Comparison of ENCODE assay signal across 8 mouse cellular contexts in genomic region chr9:83146446-83147188, GRCm38 (mm10). TPM values are rescaled to one million over a fixed set of nuclear protein-coding genes. Genes with fewer than 3 reads are reported as not detected.
DNase-seq lines count a peak whose midpoint lies in the region; ATAC-seq and TF ChIP-seq lines count a peak whose summit lies in the region.

TSS of gene Hmgn3 (minus strand) at chr9:83146685.

- H3K4me1 ChIP-seq in ES-Bruce4 (ENCODE audit: control insufficient read depth, insufficient read depth, low read length) = no peaks in the 10 kb centered on the region
- H3K4me1 ChIP-seq in liver, embryonic 16.5 days (ENCODE audit: control insufficient read depth, low read depth, low read length) = no peaks in the 10 kb centered on the region
- peaks cover 11% of the 10 kb centered on the region for H3K4me1 ChIP-seq in neural tube, embryonic 13.5 days (replicated peaks)
- peaks cover 4% of the 10 kb centered on the region; the same call in 1 of the 2 replicates for H3K4me1 ChIP-seq in stomach, postnatal 0 days (replicated peaks; ENCODE audit: control insufficient read depth, insufficient read depth)

- H3K4me3 ChIP-seq in ES-Bruce4 (ENCODE audit: low read depth, low read length) = peak within 1 kb of the TSS; percentile 42
- H3K4me3 ChIP-seq in liver, embryonic 16.5 days (ENCODE audit: low read depth, low read length) = peak within 1 kb of the TSS; percentile 39
- H3K4me3 ChIP-seq in neural tube, embryonic 13.5 days = peak within 1 kb of the TSS; percentile 64
- peak within 1 kb of the TSS; percentile 67 for H3K4me3 ChIP-seq in stomach, postnatal 0 days (ENCODE audit: low read depth, low read length)

- H3K9me3 ChIP-seq in ES-Bruce4 (replicated peaks; ENCODE audit: control insufficient read depth, insufficient read depth, low read length, poor library complexity, severe bottlenecking) = no peaks in the 10 kb centered on the region
- no peaks in the 10 kb centered on the region for H3K9me3 ChIP-seq in liver, embryonic 16.5 days (replicated peaks; ENCODE audit: control insufficient read depth, low read length)
- H3K9me3 ChIP-seq in neural tube, embryonic 13.5 days = no peaks in the 10 kb centered on the region
- no peaks in the 10 kb centered on the region for H3K9me3 ChIP-seq in stomach, postnatal 0 days (ENCODE audit: control insufficient read depth, low read length)

- no peaks in the 10 kb centered on the region for H3K36me3 ChIP-seq in ES-Bruce4 (ENCODE audit: control insufficient read depth, insufficient read depth, low read length, poor library complexity, severe bottlenecking)
- no peaks in the 10 kb centered on the region for H3K36me3 ChIP-seq in liver, embryonic 16.5 days (ENCODE audit: control insufficient read depth, insufficient read depth)
- no peaks in the 10 kb centered on the region for H3K36me3 ChIP-seq in neural tube, embryonic 13.5 days
- no peaks in the 10 kb centered on the region for H3K36me3 ChIP-seq in stomach, postnatal 0 days (ENCODE audit: control insufficient read depth, insufficient read depth, low read length)

- peak; percentile 90 to 93 for DNase-seq in cerebellum, adult 18-20 months
- peak; percentile 90 for DNase-seq in forelimb bud, embryonic 11.5 days (ENCODE audit: low read depth, low spot score)
- DNase-seq in heart, postnatal 36 days = peak; percentile 82 to 84
- DNase-seq in layer of hippocampus, adult 11-12 months (ENCODE audit: low spot score) = peak; percentile 94
- DNase-seq in stomach, postnatal 0 days (ENCODE audit: low spot score) = peak; percentile 84

- no peak within 1 kb of the TSS for H3K27ac ChIP-seq in ES-Bruce4 (ENCODE audit: insufficient read depth, low read length)
- H3K27ac ChIP-seq in liver, embryonic 16.5 days (ENCODE audit: low read length) = no peak within 1 kb of the TSS
- H3K27ac ChIP-seq in neural tube, embryonic 13.5 days (replicated peaks) = peak within 1 kb of the TSS; percentile 70
- peak within 1 kb of the TSS; percentile 81 for H3K27ac ChIP-seq in stomach, postnatal 0 days (replicated peaks)

- peaks cover 6% of the 10 kb centered on the region; the same call in 1 of the 2 replicates for H3K27me3 ChIP-seq in ES-Bruce4 (ENCODE audit: control insufficient read depth, insufficient read depth, low read length, poor library complexity, severe bottlenecking)
- peaks cover 3% of the 10 kb centered on the region; the same call in 1 of the 2 replicates for H3K27me3 ChIP-seq in liver, embryonic 16.5 days (ENCODE audit: control insufficient read depth, insufficient read depth, low read depth, low read length)
- no peaks in the 10 kb centered on the region for H3K27me3 ChIP-seq in neural tube, embryonic 13.5 days
- H3K27me3 ChIP-seq in stomach, postnatal 0 days (ENCODE audit: control insufficient read depth, insufficient read depth, low read length) = no peaks in the 10 kb centered on the region

- intact Hi-C loops in heart, postnatal 36 days (cut with DNase I) = loop anchor here (2.0 kb wide), 1 partner anchor 172 kb away; the partner anchor contains the start of gene Phip

- ATAC-seq in liver, embryonic 16.5 days (ENCODE audit: low read depth) = peak; percentile 61; the same call in 1 of the 2 replicates
- peak; percentile 99 for ATAC-seq in neural tube, embryonic 13.5 days (ENCODE audit: low read depth)
- ATAC-seq in stomach, postnatal 0 days (ENCODE audit: low FRiP score, low TSS enrichment) = peak; percentile 95

- no peak for TF ChIP-seq POLR2A in ES-Bruce4 (IDR thresholded peaks at IDR 0.05; ENCODE audit: insufficient read depth, low read length)

- no peak for TF ChIP-seq CTCF in ES-Bruce4 (IDR thresholded peaks at IDR 0.05; ENCODE audit: low read depth, low read length)
- TF ChIP-seq CTCF in stomach, postnatal 0 days (IDR thresholded peaks at IDR 0.05; ENCODE audit: low read depth) = no peak

- TF ChIP-seq EP300 in ES-Bruce4 (IDR thresholded peaks at IDR 0.05; ENCODE audit: insufficient read depth, low read depth, low read length) = no peak
- TF ChIP-seq EP300 in stomach, postnatal 0 days (optimal IDR thresholded peaks at IDR 0.05) = no peak

- peak within 1 kb of the TSS; percentile 41 for H3K9ac ChIP-seq in ES-Bruce4 (ENCODE audit: low read depth, poor library complexity, severe bottlenecking)
- H3K9ac ChIP-seq in liver, embryonic 16.5 days (ENCODE audit: low read depth, low read length) = no peak within 1 kb of the TSS
- H3K9ac ChIP-seq in neural tube, embryonic 13.5 days = peak within 1 kb of the TSS; percentile 72
- peak within 1 kb of the TSS; percentile 64 for H3K9ac ChIP-seq in stomach, postnatal 0 days (ENCODE audit: low read length)

- peak within 1 kb of the TSS; percentile 47 for H3K4me2 ChIP-seq in liver, embryonic 16.5 days (ENCODE audit: low read depth, low read length)
- peak within 1 kb of the TSS; percentile 98 for H3K4me2 ChIP-seq in neural tube, embryonic 13.5 days
- peak within 1 kb of the TSS; percentile 95 for H3K4me2 ChIP-seq in stomach, postnatal 0 days (replicated peaks; ENCODE audit: low read depth)

- 7% methylated on average over 28 of the region's 28 CpGs for WGBS in liver, embryonic 16.5 days (ENCODE audit: insufficient replicate concordance)
- WGBS in neural tube, embryonic 13.5 days = 8% methylated on average over 28 of the region's 28 CpGs
- 8% methylated on average over 28 of the region's 28 CpGs for WGBS in stomach, postnatal 0 days

RNA-seq across cellular contexts. Expression of gene Hmgn3, which starts in this region (rescaled TPM):
- 26.7 and 30.3 TPM in 2 replicates for polyA plus RNA-seq in ES-Bruce4 (2011; ENCODE audit: insufficient read depth, insufficient read length, low read depth, missing spikeins)
- 10 to 100 TPM; 10.6 to 10.8 TPM for total RNA-seq in heart, postnatal 36 days (2021)
- 2.9 and 3.6 TPM in 2 replicates for polyA plus RNA-seq in liver, embryonic 16.5 days (2015; fragmentation: Nextera tagmentation; extraction: Ambion mirVana)
- 98.9 and 112 TPM in 2 replicates for polyA plus RNA-seq in neural tube, embryonic 13.5 days (2015; fragmentation: Nextera tagmentation; extraction: Ambion mirVana)
- 115 and 127 TPM in 2 replicates for polyA plus RNA-seq in stomach, postnatal 0 days (2015; fragmentation: Nextera tagmentation; extraction: Ambion mirVana)

Comparison
In these comparisons a context has a peak if more than half of its experiments do, and no peak if none do; other contexts are left out.
1. H3K27ac ChIP-seq: peak in neural tube, embryonic 13.5 days (single experiment) and stomach, postnatal 0 days (single experiment); none in ES-Bruce4 (single experiment) and liver, embryonic 16.5 days (single experiment).
2. H3K4me2 ChIP-seq: peak in every context shown above with its lines; median percentile 98 in neural tube, embryonic 13.5 days; 95 in stomach, postnatal 0 days; 47 in liver, embryonic 16.5 days.
3. Peak in every context shown above with its lines, with median percentiles within 50 percentile points of each other: H3K4me3 ChIP-seq, DNase-seq and ATAC-seq.